Mouse (Mus musculus): Measurements from ENCODE around the gene Mettl7a2. TPM values are rescaled to one million over a fixed set of nuclear protein-coding genes. Genes with fewer than 3 reads are reported as not detected.
A peak's percentile ranks its signal among the peaks of the same experiment; 100 is the strongest.

Gene Mettl7a2
- polyA plus RNA-seq, 1 experiment from 2014 or later: not detected

GRCm38 (mm10) chr15:100402347-100402746 is 49.3 kb downstream of the Mettl7a2 start:
- Histone ChIP-seq H3K9ac (ENCODE audit: low read depth, low read length) (peak overlapping the region; percentile 54; the same call in 1 of the 2 replicates), H3K4me2 (ENCODE audit: low read depth, low read length) (peak overlapping the region; percentile 28; the same call in 1 of the 2 replicates), H3K27ac (ENCODE audit: low read length) (peak overlapping the region; percentile 72), H3K27me3 (replicated peaks; ENCODE audit: control insufficient read depth, insufficient read depth, low read length) (no peaks in the 10 kb centered on the region), H3K9me3 (ENCODE audit: control insufficient read depth, low read length) (no peaks in the 10 kb centered on the region), H3K36me3 (ENCODE audit: control insufficient read depth, insufficient read depth, low read length) (peaks cover 29% of the 10 kb centered on the region), H3K4me3 (ENCODE audit: low read length) (peak overlapping the region; percentile 31), H3K4me1 (ENCODE audit: control insufficient read depth, insufficient read depth, low read length) (peaks cover 10% of the 10 kb centered on the region)
- 74% methylated on average over 14 of the region's 14 CpGs for WGBS
- no peak for ATAC-seq

GRCm38 (mm10) chr15:100402798-100403197 is 49.8 kb downstream of the Mettl7a2 start:
- no peaks in the 10 kb centered on the region for H3K27me3 ChIP-seq (replicated peaks; ENCODE audit: control insufficient read depth, insufficient read depth, low read length)
- H3K27ac ChIP-seq (ENCODE audit: low read length): peak overlapping the region; percentile 72
- H3K9me3 ChIP-seq (ENCODE audit: control insufficient read depth, low read length): no peaks in the 10 kb centered on the region
- H3K4me3 ChIP-seq (ENCODE audit: low read length): peak overlapping the region; percentile 31
- ATAC-seq: peak; percentile 1; the same call in 1 of the 2 replicates
- 88% methylated on average over 4 of the region's 4 CpGs for WGBS
- peaks cover 10% of the 10 kb centered on the region for H3K4me1 ChIP-seq (ENCODE audit: control insufficient read depth, insufficient read depth, low read length)
- H3K4me2 ChIP-seq (ENCODE audit: low read depth, low read length): no peak overlapping the region
- H3K9ac ChIP-seq (ENCODE audit: low read depth, low read length): peak overlapping the region; percentile 54
- peaks cover 26% of the 10 kb centered on the region for H3K36me3 ChIP-seq (ENCODE audit: control insufficient read depth, insufficient read depth, low read length)

DNA sequence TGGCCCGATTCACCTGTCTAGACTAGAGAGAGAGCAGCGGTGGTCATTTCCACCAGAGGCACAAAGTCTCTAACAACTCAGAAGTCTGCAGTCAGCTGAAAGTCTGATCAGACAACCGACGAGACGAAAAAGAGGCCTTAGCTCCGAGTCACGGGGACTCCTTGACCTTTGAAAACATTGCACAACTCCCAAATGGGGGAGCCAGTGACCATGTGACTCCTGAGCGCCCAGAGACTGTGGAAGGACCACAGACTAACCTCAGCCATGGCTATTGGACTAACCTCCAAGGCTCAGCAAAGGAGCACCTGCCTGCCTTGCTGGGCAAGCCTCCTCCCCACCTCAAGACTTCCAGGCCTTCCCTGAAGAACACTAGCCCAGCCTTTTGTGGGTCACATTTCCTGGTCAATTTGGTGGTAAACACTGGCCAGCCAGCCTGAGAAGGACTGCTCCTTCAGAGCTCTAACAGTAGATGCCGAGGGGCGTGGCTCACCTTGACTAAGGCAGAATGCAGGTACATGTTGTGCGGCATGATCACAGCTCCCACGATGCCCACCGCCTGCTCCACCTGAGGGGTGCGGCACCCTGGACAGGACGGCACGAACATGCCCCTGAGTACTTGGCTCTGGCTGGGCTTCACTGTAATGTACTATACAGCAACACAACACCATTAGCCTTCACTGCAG is 50.5 kb downstream of the Mettl7a2 start:
- Histone ChIP-seq H3K4me3 (ENCODE audit: low read length) (no peak overlapping the region), H3K9me3 (ENCODE audit: control insufficient read depth, low read length) (no peaks in the 10 kb centered on the region), H3K27ac (ENCODE audit: low read length) (peak overlapping the region; percentile 72), H3K4me1 (ENCODE audit: control insufficient read depth, insufficient read depth, low read length) (peaks cover 10% of the 10 kb centered on the region), H3K9ac (ENCODE audit: low read depth, low read length) (no peak overlapping the region), H3K4me2 (ENCODE audit: low read depth, low read length) (no peak overlapping the region), H3K36me3 (ENCODE audit: control insufficient read depth, insufficient read depth, low read length) (peaks cover 27% of the 10 kb centered on the region), H3K27me3 (replicated peaks; ENCODE audit: control insufficient read depth, insufficient read depth, low read length) (no peaks in the 10 kb centered on the region)
- 80% methylated on average over 16 of the region's 16 CpGs for WGBS
- ATAC-seq: peak; percentile 74

DNA sequence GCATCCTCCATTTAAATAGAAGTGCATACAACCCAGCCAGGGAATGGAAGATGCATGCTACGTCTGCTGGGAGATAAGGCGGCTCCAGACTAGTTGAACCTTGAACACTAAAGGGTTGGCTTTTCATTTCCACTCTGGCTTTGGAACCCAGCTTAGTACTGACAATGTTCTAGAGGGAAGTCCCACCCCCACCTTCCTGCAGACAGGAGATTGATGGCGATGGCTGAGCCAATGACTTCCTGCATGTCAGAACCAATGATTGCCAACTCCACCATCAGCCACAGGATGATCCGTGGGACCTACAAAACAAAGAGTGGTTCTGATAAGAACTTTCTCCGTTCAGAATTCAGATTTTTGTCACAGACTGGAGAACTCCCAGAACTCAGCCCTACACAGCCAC is 53.1 kb downstream of the Mettl7a2 start:
- Histone ChIP-seq H3K4me2 (ENCODE audit: low read depth, low read length) (no peak overlapping the region), H3K27me3 (replicated peaks; ENCODE audit: control insufficient read depth, insufficient read depth, low read length) (no peaks in the 10 kb centered on the region), H3K27ac (ENCODE audit: low read length) (peak overlapping the region; percentile 49), H3K4me1 (ENCODE audit: control insufficient read depth, insufficient read depth, low read length) (peaks cover 10% of the 10 kb centered on the region), H3K4me3 (ENCODE audit: low read length) (no peak overlapping the region), H3K9ac (ENCODE audit: low read depth, low read length) (no peak overlapping the region), H3K9me3 (ENCODE audit: control insufficient read depth, low read length) (no peaks in the 10 kb centered on the region), H3K36me3 (ENCODE audit: control insufficient read depth, insufficient read depth, low read length) (peaks cover 22% of the 10 kb centered on the region)
- 64% methylated on average over 5 of the region's 5 CpGs for WGBS
- no peak for ATAC-seq

GRCm38 (mm10) chr15:100410918-100411672 is 58.1 kb downstream of the Mettl7a2 start:
- peak overlapping the region; percentile 63; the same call in 1 of the 2 replicates for H3K27ac ChIP-seq (ENCODE audit: low read length)
- H3K9ac ChIP-seq (ENCODE audit: low read depth, low read length): no peak overlapping the region
- peaks cover 10% of the 10 kb centered on the region for H3K4me1 ChIP-seq (ENCODE audit: control insufficient read depth, insufficient read depth, low read length)
- H3K36me3 ChIP-seq (ENCODE audit: control insufficient read depth, insufficient read depth, low read length): peaks cover 16% of the 10 kb centered on the region; the same call in 1 of the 2 replicates
- no peak overlapping the region for H3K4me2 ChIP-seq (ENCODE audit: low read depth, low read length)
- no peaks in the 10 kb centered on the region for H3K9me3 ChIP-seq (ENCODE audit: control insufficient read depth, low read length)
- peak; percentile 47; the same call in 1 of the 2 replicates for ATAC-seq
- H3K27me3 ChIP-seq (replicated peaks; ENCODE audit: control insufficient read depth, insufficient read depth, low read length): no peaks in the 10 kb centered on the region
- H3K4me3 ChIP-seq (ENCODE audit: low read length): no peak overlapping the region
- WGBS: 46% methylated on average over 14 of the region's 14 CpGs

Other genes with a start within 250 kb of the Mettl7a2 start
- gene Atf1, start 125.4 kb upstream of the Mettl7a2 start, polyA plus RNA-seq (2015; fragmentation: Nextera tagmentation; extraction: Ambion mirVana): 32.7 and 36.4 TPM in 2 replicates
- gene Tmprss12, start 72.4 kb upstream of the Mettl7a2 start, polyA plus RNA-seq (2015; fragmentation: Nextera tagmentation; extraction: Ambion mirVana): not detected in 2 replicates
- 5.9 and 7.4 TPM in 2 replicates for gene Mettl7a1, start 49.1 kb upstream of the Mettl7a2 start, polyA plus RNA-seq (2015; fragmentation: Nextera tagmentation; extraction: Ambion mirVana)
- gene Mettl7a3, start 18.3 kb upstream of the Mettl7a2 start, polyA plus RNA-seq (2015; fragmentation: Nextera tagmentation; extraction: Ambion mirVana): not detected in 2 replicates
- not detected in 2 replicates for gene Methig1, start 51 bp upstream of the Mettl7a2 start, polyA plus RNA-seq (2015; fragmentation: Nextera tagmentation; extraction: Ambion mirVana)
- not detected in 2 replicates for gene Higd1c, start 11.3 kb downstream of the Mettl7a2 start, polyA plus RNA-seq (2015; fragmentation: Nextera tagmentation; extraction: Ambion mirVana)
- 0.11 and 0.18 TPM in 2 replicates for gene Gm5475, start 68.9 kb downstream of the Mettl7a2 start, polyA plus RNA-seq (2015; fragmentation: Nextera tagmentation; extraction: Ambion mirVana)
- gene Slc11a2, start 71.9 kb downstream of the Mettl7a2 start, polyA plus RNA-seq (2015; fragmentation: Nextera tagmentation; extraction: Ambion mirVana): 40.7 and 47.2 TPM in 2 replicates
- 31.3 and 33.7 TPM in 2 replicates for gene Letmd1, start 115.8 kb downstream of the Mettl7a2 start, polyA plus RNA-seq (2015; fragmentation: Nextera tagmentation; extraction: Ambion mirVana)
- gene Csrnp2, start 142.3 kb downstream of the Mettl7a2 start, polyA plus RNA-seq (2015; fragmentation: Nextera tagmentation; extraction: Ambion mirVana): 5.8 and 5.9 TPM in 2 replicates
- 13.5 and 13.8 TPM in 2 replicates for gene Tfcp2, start 198.8 kb downstream of the Mettl7a2 start, polyA plus RNA-seq (2015; fragmentation: Nextera tagmentation; extraction: Ambion mirVana)
- gene Pou6f1, start 246.8 kb downstream of the Mettl7a2 start, polyA plus RNA-seq (2015; fragmentation: Nextera tagmentation; extraction: Ambion mirVana): 3.1 and 3.2 TPM in 2 replicates

All from intestine, embryonic 16.5 days (tissue).